Mouse (Mus musculus): ENCODE results near the gene Borcs8. TPM values are rescaled to one million over a fixed set of nuclear protein-coding genes. Genes with fewer than 3 reads are reported as not detected.

The Borcs8 gene
- 10 to 100 TPM; 23.5 to 23.7 TPM for total RNA-seq (2021)

DNA sequence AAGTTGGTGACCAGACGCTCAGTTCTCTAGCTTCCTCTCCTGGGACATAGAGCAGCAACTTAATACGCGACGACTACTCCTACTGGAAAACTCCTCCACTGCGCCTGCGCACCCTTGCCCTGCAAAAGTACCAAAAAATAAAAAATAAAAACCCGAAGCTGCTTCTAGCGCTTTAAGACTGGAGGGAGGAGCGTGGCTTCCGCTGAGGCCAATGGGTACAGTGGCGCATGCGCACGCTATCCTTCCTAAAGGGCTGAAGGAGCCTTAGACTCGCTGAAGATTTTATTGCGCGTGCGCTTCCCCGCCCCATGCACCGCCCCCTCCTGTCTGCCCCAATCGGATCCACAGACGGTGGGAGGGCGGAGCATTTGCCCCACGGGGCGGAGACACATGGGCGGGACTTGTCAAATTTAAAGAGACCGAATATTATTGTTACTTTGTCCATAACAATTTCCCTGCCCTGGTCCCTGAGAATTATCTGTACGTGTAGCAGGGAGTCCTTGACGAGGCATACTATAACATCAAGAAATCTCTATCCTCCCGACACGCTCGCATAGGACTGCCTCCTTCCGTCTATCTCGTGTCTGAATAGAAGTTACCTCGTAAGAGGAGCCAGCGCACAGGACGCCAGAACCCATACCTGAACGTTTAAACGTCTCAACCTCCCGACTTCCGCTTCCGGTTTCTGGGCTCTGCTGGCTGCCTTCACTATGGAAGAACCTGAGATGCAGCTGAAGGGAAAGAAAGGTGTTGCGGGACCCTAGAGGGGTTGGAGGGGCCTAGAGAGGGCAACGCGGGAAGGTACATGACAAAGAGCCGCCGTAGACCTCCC is at the start of gene Borcs8, which contains the start of the genes Rfxank and Mef2b:
Gene Borcs8, plus strand, starts transcription at position 474 of the 832 bp plus-strand sequence.
Gene Rfxank, minus strand, starts transcription at position 129 of the 832 bp plus-strand sequence.
Gene Mef2b, plus strand, starts transcription at position 686 of the 832 bp plus-strand sequence.
- peak; percentile 97 to 98 for DNase-seq
- intact Hi-C loops (cut with DNase I): no loop called here

DNA sequence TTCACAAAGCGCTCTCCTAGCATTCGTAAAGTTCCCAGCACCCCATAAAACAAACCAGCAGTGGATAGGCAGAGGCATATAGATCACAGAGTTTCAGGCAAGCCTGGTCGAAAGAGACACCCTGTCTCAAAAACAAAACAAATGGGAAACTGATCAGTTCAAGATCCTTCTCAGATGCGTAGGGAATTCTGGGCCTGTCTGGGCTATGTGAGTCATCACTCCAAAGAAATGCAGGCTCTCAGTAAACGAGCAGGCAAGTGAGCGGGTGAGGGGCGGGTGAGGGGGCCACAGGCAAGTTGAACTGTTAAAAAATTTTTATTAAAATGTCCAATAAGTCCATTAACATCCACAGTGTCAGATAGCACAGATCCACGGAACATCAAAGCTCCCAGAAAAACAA is 46.5 kb upstream of the Borcs8 start:
- intact Hi-C loops (cut with DNase I): no loop called here
- no peak for DNase-seq

DNA sequence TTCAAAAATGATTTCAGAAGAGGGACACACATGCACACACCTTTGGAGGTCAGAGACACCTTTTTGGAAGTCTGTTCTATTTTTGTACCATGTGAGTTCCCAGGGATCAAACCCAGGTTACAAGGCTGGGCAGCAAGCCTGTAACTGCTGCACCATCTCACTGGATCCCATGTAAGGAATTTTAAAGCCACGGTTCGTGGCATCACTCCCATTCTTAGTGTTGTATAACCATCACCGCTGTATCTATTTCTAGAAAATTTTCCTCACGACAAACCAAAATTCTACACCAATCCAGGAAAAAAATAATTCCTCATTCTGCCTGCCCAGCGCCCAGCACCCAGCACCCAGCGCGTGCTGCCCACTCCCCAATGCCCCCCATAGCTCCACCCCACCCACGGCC is 40.0 kb upstream of the Borcs8 start:
- intact Hi-C loops (cut with DNase I): no loop called here

DNA sequence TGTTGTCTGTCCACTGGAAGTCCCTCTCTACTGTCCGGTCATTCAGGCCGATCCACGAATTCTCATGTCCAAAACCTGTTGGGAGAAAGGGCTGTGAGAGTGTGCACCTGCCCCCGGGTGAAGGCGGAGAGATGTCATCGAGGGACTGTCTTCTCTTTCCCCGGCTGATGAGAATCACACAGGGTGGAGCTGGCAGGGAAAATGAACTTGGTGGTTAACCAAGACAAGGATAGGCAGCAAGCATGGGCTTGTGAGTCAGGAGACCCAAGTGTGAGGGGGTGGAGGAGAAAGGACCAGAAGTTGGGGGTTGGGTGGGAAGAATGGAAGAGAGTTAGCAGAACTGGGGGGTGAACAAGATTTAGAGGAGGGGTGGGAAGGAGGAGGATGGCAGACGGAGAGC is 39.1 kb upstream of the Borcs8 start:
- intact Hi-C loops (cut with DNase I): no loop called here
- no peak for DNase-seq

More for the DNA sequence above, 40.0 kb upstream of the Borcs8 start:
- DNase-seq: no peak

DNA sequence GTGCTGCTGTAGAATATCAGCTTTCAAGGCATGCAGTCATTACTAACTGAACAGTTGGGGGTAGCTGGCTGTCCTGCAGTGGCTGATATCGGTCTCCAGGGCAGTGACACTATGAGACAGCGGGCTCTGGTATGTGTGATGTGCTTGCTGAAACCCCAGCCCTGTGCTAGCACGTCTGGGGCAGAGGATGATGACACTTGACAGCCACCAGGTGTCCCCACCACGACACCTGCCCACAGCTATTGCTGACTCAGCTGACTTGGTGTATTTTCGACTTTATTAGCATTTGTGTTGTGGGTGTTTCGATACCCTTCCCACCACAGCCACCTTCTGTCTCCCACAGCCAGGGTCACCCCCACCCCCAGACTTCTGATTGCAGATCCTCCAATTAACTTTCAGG is 34.8 kb upstream of the Borcs8 start:
- intact Hi-C loops (cut with DNase I): loop anchor here (1.0 to 2.0 kb wide), 2 partner anchors 62 to 118 kb away; no protein-coding TSS in a partner anchor

DNA sequence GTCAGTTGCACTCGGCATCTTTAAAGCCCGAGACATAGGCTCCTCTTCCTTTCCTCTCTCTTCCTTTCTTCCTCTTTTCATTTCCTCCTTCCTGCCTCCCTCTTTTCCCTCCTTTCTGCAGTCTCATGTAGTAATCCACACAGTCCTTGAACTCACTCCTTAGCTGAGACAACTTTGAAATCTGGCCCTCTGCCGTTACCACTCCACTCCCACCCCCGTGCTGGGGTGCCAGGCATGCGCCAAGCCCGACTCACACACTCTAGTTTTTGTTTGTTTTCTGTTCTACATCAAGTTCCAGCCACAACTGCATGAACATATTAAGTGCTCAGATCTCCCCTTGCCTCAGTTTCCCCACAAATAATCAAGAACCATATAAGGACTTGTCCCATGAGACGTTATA is 34.4 kb upstream of the Borcs8 start:
- DNase-seq: no peak
- intact Hi-C loops (cut with DNase I): loop anchor here (1.0 to 2.0 kb wide), 2 partner anchors 61 to 118 kb away; no protein-coding TSS in a partner anchor

More for the DNA sequence above, 34.8 kb upstream of the Borcs8 start:
- DNase-seq: peak; percentile 34 to 36

DNA sequence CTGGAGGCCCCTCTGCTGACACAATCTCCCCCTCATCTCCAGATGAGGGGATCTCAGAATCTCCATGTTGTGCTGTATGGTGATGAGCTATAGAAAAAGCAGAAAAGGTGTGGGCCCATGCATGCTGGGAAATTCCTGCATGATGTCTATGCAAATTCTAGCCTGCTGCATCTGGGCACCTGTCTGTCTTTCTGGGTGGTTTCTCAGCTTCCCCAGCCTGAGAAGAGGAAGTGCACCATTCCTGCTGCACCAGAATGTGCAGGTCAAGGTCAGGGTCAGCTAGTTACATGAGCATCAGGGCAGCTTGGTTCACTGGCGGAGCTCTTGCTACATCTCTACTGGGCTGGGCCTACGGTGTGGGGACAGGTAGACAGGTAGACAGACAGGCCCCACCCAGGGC is 28.8 kb upstream of the Borcs8 start:
- intact Hi-C loops (cut with DNase I): no loop called here
- DNase-seq: no peak

DNA sequence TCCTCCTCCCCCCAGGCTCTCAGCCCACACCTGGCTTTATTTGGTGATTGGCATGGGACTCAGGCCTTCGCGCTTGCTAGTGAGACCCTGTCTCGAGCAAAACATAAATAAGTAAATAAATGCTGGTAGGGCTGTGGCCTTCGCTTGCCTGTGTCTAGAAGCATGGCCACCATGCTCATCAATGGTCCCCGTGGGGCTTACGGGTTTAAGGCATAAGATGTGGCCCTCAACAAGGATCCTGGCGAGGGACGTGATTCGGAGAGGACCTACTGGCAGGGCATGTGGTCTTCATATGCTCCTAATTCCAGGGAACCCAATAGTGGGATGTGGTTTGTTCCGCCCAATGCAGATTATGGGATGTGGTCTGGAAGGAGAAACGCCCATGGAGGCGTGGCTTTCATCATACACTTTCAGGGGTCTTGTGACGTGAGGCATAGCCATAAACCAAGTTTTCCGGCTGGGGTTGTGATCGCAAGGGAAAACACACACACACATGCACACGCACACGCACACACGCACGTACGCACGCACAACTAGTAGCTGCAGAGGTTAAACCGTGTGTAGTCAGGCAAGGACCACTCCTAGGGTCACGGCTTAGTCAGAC is 28.0 kb upstream of the Borcs8 start:
- DNase-seq: no peak
- intact Hi-C loops (cut with DNase I): no loop called here

DNA sequence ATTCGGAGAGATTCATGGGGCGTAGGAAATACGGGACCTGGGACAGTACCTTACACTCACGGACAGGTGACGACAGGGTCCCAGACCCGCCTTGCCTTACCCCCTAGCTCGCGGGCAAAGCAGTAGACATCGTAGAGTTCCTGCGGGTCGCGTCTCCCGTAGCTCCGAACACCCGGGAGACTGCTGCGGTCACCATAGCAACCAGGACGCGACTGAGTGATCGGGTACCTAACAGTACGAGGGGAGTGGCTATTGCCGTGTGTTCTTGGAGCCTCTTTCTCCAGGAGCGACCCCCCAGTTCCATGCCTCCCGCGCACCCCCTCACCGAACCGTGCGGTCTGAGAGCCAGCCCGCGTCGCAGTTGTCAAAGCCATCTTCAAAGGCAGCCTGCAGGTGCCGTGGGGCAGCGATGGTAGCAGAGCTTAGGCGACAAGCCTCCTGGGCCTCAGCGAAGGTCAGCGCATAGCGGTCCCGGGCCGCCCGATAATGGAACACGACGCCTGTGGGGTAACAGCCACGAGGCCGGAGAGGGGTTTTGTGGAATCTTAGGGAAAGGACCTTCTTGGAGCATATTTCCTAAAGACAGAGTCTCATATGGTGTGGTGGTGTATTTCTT is 26.8 kb upstream of the Borcs8 start:
- DNase-seq: no peak
- intact Hi-C loops (cut with DNase I): no loop called here

DNA sequence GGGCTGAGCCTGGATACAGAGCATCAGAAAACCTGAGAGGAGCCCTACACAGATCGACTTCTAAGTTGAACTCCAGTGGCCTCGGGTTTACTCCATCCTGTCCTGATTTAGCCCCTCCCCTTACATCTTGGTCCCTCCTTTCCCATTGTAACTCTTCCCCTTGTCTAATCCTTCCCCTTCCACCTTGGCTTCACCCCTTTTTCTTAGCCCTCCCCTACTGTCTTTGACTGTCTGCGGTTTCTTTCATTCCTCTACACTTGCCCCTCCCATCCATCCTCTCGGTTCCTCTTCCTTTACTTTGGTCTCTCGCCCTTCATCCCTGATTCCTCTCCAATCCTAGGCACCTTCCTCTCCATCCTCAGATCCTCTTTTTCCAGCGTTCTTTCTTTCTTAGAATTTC is 24.8 kb upstream of the Borcs8 start:
- intact Hi-C loops (cut with DNase I): no loop called here

DNA sequence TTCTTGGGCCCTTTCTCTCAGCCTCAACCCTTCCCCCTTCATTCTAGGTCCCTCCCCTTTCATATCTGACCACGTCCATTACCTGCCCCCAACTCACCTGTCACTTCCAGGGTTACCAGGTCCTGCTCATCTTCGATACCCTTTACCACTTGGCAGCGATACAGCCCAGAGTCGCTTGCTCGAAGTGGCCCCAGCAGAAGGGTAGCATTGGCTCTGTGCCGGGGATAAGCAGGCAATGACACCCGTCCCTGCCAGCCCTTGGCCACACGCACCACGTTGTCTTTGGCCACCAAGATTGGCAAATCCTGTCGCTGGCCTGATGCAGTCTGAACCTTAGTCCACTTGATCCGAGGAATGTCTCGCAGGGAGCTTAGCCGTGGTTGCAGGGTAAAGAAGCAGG is 24.4 kb upstream of the Borcs8 start:
- DNase-seq: no peak
- intact Hi-C loops (cut with DNase I): no loop called here

More for the DNA sequence above, 24.8 kb upstream of the Borcs8 start:
- no peak for DNase-seq

DNA sequence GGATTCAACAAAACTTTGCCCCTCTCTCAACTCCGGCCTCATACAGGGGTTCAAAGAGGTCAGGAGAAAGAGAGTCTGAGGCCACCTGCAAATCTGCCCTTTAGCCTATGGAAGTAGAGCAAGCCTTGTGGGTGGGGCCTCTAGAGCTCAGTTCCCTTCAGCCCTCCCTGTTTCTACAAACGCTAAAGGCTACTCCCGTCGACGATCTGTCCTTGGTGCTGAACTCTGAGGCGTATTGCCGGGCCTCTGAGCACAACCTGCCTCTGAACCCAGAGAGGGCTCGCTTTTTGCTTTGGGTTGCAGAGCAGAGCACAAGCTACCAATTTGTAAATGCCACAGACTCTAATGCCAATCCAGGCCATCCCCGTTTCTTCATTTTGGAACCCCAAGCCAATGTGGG is 21.7 kb upstream of the Borcs8 start:
- intact Hi-C loops (cut with DNase I): no loop called here

DNA sequence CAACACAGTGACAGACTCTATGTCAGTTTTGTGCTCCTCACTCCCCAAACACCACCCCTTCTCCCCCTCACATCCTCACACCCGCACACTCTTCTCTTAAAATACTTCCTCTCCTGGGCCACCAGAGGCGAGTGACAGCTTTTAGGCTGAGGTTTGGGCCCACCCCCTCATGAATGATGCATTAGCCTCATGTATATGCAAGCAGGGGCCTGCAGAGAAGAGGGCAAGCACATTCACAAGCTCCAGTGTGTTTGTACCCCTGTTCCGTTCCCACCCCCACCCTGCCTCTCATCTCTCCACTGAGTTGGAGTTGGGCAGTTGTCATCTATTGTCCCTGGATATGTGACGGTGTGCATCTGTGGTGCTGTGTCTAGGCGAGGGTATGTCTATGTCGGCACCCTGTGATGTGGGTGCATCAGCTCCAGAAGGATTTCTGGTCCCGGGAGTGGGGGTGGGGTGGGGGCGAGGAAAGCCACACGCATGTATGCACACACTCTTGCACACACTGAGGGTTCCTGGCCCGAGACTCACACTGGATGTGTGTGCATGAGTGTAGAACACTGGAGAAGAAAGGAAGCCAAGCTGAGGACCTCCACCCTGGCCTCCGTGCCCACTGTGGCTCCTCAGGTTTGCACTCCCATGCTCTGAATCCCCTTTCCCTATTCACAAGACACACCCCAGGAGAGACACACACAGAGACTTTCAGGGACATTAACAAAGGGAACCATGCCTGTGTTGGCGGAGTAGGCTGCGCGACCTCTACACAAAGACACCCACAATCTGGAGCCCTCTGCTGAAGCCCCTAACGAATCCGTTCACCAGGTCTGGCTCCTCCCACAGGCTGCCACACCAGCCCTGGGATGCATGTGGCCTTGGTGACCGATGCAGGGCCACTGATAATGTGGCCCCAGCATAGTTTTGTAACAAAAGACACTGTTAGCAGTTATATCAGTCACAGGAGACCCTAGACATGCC is 20.3 kb upstream of the Borcs8 start:
- intact Hi-C loops (cut with DNase I): no loop called here
- DNase-seq: no peak

More for the DNA sequence above, 21.7 kb upstream of the Borcs8 start:
- no peak for DNase-seq

DNA sequence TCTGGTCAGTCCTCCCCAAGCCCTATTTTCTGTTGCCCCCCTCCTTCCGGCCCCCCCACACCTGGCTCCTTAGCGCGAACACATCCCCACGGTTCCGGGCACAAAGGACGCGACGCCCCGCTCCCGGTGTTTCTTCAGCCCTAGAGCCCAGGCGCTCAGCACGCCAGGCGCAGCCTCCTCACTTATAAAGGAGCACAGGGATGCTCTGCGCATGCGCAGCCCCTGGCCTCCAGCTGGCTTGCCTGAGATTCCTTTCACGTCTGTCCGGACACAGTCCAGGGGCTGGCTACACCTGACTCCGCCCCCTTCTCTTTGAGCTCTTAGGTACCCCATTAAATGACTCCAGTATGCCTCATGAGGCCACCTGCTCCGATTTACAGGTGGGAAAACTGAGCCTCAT is 18.6 kb upstream of the Borcs8 start, which contains the start of gene Ncan:
Gene Ncan, minus strand, starts transcription at position 207 of the 400 bp plus-strand sequence.
- DNase-seq: peak in 1 of 2 experiments; percentile 24
- intact Hi-C loops (cut with DNase I): loop anchor here (5.0 kb wide), 1 partner anchor 203 kb away; no protein-coding TSS in a partner anchor

DNA sequence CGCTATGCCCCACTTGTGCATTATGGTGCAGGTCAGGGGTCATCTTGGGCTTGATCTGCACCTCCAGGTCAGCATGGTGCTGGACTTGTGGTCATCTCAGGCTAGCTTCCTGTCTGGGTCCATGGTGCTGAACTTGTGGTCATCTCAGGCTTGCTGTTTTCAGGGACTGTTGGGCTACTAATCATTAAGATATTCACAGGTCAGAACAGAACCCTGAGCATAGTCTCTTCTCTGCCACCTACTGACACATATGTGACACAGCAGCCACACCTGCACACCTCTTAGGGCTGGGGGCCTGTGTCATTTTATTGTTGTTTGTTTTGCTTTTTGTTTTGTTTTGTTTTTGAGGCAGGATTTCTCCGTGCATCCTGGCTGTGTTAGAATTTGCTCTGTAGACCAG is 16.4 kb upstream of the Borcs8 start:
- intact Hi-C loops (cut with DNase I): loop anchor here (2.0 to 5.0 kb wide), 2 partner anchors 206 to 248 kb away; no protein-coding TSS in a partner anchor
- no peak for DNase-seq

DNA sequence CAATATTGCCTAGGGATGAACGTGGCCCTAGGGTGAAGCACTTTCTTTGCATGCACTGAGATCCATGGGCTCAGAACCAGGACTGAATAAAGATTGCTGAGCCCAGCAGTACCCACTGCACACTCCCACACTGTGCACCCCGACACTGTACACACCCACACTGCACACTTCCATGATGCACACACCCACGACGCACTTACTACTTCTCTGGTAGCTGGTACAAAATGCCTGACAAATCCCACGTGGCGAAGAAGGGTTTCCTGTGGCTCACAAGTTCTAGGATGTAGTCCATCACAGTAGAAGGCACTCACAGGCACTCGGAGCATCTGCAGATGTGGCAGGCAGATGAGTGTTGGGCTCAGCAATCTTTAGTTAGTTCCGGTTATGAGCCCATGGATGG is 14.3 kb upstream of the Borcs8 start:
- no peak for DNase-seq
- intact Hi-C loops (cut with DNase I): loop anchor here (5.0 kb wide), 1 partner anchor 208 kb away; no protein-coding TSS in a partner anchor

DNA sequence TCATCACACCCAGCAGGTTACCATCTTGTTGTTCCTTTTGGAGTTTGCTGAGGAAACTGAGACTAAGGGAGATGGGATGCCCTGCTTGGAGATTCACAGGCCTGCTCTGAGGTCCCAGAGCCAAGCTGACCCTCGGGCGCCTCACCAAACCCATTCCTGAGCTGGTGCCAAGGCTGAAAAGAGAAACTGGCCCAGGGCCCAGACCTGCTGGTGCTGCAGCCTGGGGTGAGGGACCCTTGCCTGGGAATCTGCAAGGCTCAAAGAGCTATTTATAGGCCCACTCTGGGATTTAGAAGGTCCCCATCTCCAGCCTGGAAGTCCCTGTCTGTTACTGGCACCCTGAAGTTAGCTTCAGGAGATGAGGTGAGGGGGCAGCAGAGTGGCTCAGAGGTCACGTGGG is 10.9 kb upstream of the Borcs8 start:
- intact Hi-C loops (cut with DNase I): no loop called here
- DNase-seq: peak; percentile 68 to 77

DNA sequence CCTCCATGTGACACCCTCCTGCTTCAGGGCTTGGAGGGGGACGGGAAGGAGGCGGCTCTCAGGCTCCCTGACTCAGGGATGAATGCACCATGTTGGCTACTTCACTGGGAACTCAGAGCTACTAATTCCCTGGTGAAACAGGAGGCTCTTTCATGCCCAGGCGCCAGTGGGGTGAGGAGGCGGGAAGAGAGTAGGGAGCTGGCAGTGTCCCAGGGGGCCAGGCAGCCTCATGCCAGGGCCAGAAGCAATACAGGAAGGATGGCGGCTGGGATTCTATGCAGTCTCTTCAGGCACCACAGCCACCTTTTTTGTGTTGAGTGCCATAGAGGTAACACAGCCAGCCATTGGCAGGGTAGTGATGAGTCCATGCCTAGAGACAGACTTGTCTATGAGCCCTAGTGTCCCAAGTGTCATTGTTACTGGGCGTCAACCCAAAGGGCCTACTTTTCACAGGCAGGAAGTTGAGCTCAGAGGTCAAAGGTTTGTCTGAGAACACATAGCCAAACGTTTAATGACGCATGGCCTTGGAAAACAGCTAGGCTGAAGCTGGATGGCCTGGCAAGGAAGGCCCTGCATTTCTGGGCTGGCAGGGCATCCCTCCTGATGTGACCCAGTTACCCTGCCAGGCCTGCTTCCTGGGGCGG is 9.9 kb upstream of the Borcs8 start:
- peak; percentile 37 to 40 for DNase-seq
- intact Hi-C loops (cut with DNase I): no loop called here

DNA sequence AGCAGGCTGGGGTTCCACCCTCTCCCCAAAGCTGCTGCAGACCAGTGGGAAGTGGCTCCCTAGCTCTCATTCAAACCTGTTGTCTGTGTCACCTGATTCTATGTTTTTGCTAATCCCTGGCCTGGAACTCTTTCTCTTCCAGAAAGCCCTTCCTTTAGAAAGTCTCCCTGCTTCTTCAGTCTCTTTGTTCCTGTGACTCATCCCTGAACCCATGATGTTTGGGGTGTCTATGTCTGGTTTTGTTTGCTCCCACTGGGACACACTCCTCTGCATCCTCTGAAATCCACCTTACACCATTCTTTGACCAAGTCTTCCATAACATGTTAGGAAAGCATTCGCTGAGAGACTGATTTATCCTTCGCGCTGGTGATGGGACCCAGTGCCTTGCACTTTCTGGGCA is 9.2 kb upstream of the Borcs8 start:
- no peak for DNase-seq
- intact Hi-C loops (cut with DNase I): loop anchor here (2.0 kb wide), 1 partner anchor 43 kb away; the partner anchor contains the start of gene Tmem161a
